Mouse (Mus musculus) layer of hippocampus, adult 9-10 months (tissue): ENCODE measurements around the gene Kdm2a.

ENCODE experiments used
- DNase-seq: peaks from one replicate; pipeline ENCODE4 v3.0.0; 2022; ENCODE audit warnings: low spot score

Gene Kdm2a

DNA sequence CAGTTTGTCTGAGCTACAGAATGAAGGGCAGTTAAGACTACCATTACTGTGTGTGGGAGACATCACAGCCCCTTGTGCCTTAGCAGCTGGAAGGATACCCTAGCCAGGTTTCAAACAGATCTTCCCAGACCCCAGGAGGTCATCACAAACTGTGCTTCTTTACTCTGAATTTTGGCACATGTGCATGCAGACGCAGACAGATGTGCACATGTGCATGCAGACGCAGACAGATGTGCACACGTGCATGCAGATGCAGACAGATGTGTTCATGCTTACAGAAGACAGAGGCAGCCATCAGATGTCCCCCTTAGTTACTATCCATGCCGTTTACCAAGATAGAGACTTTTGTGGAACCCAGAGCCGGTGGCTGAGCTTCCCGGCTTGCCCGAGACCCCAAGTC lies 99.0 kb downstream of the Kdm2a start:
- no peak for DNase-seq

DNA sequence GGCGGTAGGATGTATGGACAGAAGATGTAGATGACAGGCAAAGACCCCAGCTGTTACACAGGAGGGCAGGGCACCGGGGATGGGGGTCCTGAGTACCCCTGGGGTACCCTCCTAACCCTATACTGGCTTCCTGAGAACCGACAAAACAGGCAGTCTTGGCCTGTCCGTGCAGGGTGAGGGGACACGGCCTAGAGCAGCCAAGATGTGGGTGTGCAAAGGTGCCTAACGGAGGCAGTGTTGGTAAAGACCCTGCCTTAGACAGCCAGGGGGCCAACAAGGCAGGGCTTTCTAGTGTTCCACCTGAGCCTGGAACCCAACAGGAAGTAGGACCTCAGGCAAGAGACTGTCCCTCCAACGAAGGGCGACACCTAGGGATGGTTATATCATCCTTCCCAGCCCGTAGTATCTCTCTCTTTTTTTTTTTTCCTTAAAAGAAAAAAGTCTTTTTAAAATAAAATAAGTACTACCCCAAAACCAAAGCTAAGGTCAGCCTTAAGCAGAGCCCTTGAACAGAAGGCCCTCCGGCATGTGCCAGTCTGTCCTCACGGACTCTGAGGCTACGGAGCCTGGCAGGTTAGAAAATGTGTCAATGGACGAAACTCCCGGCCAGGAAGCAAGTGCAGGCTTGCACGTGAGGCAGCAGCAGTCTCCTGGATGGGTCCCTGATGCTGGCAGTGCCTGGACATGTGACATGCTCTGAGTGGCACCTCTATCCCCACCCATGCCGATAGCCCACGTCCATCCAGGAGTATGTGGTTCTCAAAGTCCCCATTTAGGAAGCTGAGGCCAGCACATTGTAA lies 99.6 kb downstream of the Kdm2a start:
- no peak for DNase-seq

DNA sequence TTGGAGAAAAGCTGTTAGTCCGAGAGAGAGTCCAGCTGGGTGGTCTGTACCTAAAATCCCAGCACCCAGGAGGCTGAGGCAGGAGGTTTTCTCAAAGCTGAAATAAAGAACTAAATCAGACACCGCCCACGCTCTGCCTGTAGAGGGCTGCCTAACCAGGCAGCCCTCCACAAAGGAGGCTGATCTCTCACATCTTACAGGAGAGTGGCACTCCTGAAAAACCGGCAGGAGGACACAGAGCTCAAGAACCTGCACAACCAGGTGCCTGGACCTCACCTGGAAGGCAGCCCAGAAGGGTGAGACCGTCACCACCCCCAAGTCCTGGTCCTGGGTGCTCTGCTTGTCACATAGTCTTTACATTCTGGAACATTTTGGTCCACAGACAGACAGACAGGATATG lies 100.2 kb downstream of the Kdm2a start:
- DNase-seq, result no peak

DNA sequence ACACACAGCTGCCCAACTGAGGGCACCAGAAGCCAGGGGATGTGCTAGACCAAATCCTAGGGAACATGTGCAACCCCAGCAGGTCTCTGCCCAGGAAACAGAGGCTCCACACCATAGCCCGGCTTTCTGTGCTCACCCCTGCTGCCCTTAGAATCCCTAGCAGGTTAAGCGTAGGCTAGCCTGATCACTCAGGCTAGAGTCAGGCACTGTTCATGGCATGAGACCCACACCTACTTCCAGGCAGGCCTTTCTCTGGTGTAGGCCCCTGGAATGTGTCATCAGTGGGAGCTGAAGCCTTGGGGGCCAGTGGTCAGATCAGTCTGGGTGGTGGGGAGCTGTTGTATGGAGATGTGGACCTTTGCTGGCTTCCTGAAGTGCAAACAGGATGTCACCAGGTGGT lies 101.5 kb downstream of the Kdm2a start:
- no peak for DNase-seq

DNA sequence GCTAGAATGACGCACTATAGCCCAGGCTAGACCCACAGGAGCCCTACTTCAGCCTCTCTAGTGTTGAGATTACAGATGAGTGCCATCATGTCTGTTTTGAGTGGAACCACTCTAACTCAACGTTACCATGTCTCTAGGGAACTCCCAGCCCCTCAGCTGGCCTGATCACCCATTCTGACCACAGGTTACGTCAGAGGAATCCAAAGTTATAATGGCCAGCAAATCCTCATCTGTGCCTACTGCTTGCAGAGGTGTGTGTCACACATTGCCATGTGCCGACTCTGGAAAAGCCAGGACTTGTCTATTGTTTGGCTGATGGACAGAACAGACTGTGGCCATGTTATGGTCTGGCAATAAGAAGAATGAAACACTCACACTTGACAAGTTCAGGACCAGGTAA lies 102.7 kb downstream of the Kdm2a start:
- no peak for DNase-seq

DNA sequence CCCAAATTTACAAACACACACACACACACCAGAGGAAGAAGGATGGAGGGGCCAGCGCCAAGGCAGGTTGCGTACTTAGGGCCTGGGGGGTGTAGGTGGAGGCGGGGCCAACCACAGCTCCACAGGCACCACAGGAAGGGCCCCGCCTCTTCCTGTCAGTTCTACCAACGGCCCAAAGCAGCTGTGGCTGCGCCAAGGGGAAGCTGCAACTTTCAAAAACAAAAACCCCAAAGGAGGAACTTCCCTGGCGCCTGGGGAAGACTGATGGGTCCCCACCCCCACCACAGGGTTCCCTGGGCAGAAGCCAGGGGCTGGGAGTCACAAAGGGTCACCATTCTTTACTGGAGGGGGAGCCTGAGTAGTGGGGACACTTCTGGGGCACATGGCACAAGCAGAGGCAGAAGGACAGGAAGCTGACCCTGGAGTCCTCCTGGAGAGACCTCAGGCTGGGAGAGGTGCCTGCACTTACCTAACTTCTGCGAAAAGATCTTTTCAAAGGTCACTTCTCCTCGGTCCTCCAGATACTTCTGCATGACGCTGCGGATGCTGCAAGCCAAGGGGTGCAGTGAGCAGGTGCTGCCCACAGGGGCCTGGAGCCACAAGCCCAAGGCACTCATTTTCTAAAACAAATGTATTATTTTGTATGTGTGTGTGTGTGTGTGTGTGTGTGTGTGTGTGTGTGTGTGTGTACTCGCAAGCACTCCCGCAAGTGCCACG lies 103.5 kb downstream of the Kdm2a start:
- no peak for DNase-seq

DNA sequence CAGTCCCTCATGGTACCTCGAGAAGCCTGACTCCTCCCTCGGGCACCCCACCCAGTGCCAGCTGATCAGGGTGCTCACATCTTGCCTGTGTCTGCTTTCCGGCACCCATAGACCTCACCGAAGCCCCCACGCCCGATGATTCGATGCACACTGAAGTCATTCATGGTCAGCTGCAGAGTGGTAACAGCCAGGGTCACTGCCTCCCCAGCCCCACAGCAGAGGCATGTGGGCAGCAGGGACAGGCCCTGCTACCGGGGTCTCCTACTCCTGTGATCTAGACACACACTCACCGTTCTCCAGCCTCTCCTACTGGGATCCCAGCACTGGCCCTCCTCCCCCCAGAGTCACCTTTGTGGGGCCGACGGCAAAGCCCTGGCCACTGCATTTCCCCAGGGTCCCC lies 106.9 kb downstream of the Kdm2a start:
- DNase-seq, result no peak

DNA sequence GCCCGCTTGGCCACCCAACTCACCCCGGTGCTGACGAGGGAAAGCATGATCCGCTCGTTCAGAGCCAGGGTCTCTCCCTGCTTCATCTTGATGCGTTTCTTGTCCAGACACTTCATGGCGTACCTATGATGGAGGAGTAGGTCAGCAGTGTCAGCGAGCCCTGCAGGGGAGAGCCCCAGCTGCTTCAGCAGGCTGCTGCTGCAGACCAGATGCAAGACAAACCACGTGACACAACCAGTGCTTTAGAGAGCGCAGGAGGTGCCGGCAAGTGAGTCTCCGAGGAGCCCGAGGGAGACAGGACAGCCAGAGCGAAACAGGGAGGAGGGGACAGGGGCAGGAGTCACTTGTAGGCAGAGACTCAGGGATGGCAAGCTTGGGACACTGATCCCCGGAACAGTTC lies 107.3 kb downstream of the Kdm2a start:
- DNase-seq, result no peak

DNA sequence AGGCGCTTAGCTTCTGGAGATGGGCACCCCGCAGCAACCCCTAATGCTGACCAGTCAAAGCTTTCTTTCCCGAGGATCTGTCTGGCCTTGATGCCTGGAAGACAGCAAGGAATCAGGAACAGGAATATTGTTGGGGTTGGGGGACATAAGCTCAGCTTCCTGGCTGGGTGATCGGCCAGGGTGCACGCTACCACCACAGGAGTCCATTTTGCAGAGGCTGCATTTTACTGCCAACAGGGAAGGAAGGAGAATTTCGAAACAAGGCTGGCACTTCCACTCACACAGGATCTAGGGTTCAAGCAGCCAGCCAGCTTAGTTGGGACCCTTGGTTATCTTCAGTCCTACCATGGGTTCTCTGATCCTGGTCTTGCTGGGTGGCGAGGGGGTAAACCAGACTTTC lies 114.4 kb downstream of the Kdm2a start:
- no peak for DNase-seq

DNA sequence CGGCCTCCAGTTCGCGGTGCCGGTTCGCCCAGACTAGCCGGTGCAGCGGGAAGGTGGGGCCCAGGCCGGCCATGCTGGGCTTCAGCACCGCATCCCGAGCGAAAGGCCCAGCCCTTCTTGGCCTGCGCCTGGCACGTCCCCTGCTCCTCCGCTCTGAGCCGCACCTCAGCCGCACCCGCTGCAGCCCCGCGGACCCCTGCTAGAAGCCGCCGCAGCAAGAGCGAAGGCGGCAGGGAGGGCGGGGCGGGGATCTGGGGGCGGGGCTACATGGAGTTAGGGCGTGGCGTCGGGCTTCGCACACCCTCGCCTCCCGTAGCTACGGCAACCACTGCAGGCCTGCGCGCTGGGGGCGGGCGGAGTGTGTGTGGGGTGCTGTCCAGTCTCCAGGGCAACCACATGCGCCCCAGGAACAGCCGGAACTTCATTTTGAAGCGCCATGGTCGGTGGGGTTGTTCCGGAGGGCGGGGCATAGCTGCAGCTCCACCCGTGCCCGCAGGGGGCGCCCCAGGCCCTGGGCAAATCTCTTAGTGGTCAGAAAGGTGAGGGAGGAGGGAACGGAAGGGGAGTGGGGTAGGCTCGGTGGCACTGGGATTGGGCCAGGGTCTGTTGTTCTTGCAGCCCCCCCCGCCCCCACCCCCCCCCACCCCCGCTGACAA lies 115.1 kb downstream of the Kdm2a start, which contains the start of gene Ankrd13d:
Gene Ankrd13d (minus strand): TSS at position 240 of the 656 bp plus-strand sequence.
- DNase-seq, result peak; percentile 83

DNA sequence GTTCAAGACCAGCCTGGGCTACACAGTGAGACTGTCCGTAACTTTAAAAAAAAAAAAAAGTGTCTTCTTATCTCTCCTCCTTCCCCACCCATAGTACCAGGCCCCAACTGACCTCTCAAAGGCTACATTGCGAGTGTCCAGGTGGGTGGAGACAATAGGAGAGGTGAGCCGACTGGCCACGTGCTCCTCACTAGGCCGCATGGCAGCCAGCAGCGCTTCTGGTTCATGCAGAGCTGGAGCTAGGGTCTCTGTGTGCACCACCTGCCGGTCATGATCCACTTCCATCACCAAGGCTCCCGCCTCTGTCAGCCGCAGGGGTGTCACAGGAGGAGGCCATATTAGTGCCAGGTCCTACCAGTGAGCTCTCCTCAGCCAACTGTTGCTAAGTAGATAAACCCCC lies 117.7 kb downstream of the Kdm2a start:
- no peak for DNase-seq

DNA sequence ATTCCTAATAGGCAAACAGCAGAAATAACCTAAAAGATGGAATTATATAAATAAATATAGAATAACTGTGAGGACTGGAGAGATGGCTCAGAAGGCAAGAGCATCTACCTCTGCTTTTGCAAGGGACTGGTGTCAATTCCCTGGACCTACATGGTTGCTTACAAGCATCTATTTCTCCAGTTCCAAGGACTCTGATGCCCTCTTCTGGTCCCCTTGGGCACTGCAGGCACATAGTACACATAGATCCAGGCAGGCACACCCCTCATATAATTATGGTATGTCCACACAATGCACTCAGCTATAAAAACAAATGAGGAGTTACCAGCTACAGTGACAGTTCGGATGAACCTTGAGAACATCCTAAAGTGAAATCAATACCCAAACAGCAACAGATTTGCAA lies 118.6 kb downstream of the Kdm2a start:
- DNase-seq, result no peak

DNA sequence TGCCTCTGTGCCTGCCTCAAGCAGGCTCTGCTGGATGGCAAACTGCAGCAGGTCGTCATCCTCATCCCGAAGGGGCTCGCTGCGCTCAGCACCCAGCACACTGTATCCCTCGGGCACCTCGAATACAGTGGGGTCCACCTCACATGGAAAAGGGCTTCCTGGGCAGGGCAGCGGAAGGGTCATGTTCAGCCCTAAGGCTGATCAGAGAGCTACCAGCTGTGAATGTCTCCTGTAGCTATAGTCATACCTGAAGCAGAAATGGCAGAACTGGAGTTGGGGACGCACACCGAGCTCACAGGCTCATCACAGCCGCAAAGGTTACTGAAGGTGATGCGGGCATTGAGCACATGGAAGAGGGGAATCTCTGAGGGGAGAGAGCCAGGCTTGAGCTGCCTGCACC lies 127.1 kb downstream of the Kdm2a start:
- DNase-seq, result no peak

DNA sequence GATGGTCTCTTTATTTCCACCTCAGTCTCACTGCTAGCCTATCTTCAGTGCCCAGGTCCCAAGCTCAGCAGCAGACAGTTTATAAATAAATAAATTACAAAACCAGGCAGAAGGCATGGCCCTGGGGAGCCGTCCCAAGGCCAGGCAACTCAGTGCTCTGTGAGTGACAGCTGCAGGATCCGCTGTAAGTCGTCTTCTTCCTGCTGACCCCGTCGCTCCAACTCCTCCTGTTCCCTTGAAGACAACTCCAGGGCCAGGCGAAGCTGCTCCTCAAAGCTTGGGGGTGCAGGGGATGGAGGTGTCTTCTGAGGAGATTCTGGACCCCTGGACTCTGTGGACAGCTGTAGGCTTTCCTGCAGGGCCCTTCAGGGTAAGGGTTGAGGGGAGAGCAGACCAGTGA lies 127.9 kb downstream of the Kdm2a start:
- no peak for DNase-seq

DNA sequence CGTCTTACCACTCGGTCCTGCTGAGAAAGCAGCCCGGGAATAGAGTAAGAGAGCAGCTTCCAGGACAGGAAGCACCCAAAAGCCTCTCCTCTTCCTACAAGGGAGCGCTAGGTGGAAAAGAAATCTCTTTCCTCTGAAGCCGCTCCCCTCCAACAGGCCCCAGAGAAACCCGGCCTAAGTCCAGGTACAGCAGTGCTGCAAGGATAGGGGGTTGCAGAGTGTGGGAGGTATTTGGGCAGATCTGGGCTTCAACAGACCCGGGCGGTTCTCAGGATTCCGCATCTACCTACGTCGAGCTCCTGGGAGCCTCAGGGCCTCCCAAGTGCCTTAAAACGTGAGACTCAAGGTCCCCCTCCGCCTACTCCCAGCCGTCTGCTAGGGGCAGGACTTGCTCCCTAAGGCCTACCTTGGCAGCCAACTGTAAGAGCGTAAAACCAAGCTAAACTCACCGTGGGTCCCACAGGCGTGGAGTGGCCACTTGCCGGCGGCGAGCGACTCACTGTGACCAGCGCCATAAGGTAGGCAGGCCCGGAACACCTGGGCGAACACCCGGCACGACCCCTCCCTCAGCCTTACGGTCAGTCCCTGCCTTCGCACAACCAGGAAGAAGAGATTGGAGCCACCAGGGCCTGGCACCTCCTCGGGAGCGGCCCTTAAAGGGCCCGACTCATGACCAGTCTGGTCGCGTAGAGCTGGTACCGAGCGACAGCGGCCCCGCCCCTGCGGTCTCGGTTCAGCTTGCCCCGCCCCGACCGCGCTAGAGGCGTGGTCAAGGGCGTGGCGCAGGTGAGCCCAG lies 129.3 kb downstream of the Kdm2a start, which contains the start of gene Ssh3:
Gene Ssh3 (minus strand): TSS at position 615 of the 796 bp plus-strand sequence.
- peak; percentile 31 for DNase-seq

DNA sequence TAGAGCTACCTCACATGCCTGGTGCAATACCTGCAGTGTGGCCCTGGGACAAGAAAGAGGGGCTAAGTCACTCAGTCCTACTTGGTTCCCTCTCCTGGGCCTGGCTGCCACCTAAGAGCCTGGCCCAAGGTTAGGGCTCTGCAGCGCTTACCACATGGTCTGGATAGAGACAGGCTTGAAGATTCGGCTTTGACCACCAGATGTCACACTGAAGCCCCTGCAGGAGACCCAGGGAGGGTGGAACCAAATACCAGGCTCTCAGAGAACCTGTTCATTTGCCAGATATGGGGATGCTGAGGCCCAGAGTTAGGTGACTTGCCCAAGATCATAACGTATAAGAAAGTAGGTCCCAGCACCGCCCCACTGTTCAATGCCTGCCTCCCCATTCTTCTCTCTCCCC lies 132.1 kb downstream of the Kdm2a start:
- DNase-seq, result no peak
